Mouse (Mus musculus) bone marrow macrophage, adult 2 months (primary cell): ENCODE results near the gene Gm45713.

ENCODE experiments used
- CTCF ChIP-seq: IDR thresholded peaks from 2 replicates; pipeline ENCODE4 v1.5.1; 2012; ENCODE audit warnings: low read depth, mild to moderate bottlenecking, low read length, moderate library complexity
- POLR2A ChIP-seq: IDR thresholded peaks from 2 replicates; pipeline ENCODE4 v1.6.1; 2012; ENCODE audit warnings: mild to moderate bottlenecking, low read depth, low read length, borderline replicate concordance

DNA sequence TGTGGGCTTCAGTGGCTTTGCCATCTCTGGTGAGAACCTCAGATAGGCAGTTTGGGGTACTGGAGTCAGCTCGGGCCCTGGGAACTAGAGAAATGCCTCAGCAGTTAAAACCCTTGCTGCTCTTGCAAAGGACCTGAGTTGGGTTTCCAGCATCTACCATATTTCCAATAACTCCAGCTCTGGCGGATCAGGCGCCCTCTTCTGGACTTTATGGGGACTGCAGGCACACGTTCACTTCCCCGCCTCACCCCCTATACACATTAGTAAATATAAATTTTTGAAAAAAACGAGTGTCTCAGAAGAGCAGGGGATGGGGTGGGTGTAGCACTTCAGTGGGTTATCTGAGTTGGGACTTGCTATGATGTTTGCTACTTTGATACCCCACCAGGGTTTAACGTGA, 36.9 kb upstream of the Gm45713 start:
- peak; percentile 36; the same call in 1 of the 2 replicates for TF ChIP-seq CTCF
- TF ChIP-seq POLR2A, result no peak
